Mouse (Mus musculus) heart, postnatal 0 days (tissue): ENCODE data around the gene Cdhr2. TPM values are rescaled to one million over a fixed set of nuclear protein-coding genes. Genes with fewer than 3 reads are reported as not detected.

Source experiments
- ATAC-seq: fragments of 200-750 bp; cut with Nextera tagmentation; 2 replicates; pipeline ENCODE4 v1.8.0; 2017; ENCODE audit warnings: low read depth, moderate number of reproducible peaks, moderate library complexity; ENCODE audit not compliant: insufficient read depth
- DNase-seq: peaks from one replicate; pipeline ENCODE4 v3.0.0-alpha.2; 2016; ENCODE audit warnings: low spot score
- H3K27ac ChIP-seq: fragments of 300-500 bp; sonication (generic); 2 replicates; pipeline ENCODE4 v1.5.1; 2014; ENCODE audit warnings: low read depth, mild to moderate bottlenecking
- H3K27me3 ChIP-seq: fragments of 300-500 bp; sonication (generic); 2 replicates; pipeline ENCODE4 v1.6.1; 2014; ENCODE audit warnings: low read length, mixed read lengths; ENCODE audit not compliant: control insufficient read depth, insufficient read depth
- H3K36me3 ChIP-seq: fragments of 300-500 bp; sonication (generic); replicated peaks from 2 replicates; pipeline ENCODE4 v1.6.1; 2014; ENCODE audit warnings: low read length, mixed read lengths; ENCODE audit not compliant: control insufficient read depth, insufficient read depth
- H3K4me1 ChIP-seq: fragments of 300-500 bp; sonication (generic); 2 replicates; pipeline ENCODE4 v1.6.1; 2014; ENCODE audit warnings: antibody characterized with exemption; ENCODE audit not compliant: control insufficient read depth, insufficient read depth
- H3K4me2 ChIP-seq: fragments of 300-500 bp; sonication (generic); 2 replicates; pipeline ENCODE4 v1.6.1; 2014; ENCODE audit warnings: low read depth, mild to moderate bottlenecking, low read length, moderate library complexity
- H3K4me3 ChIP-seq: fragments of 300-500 bp; sonication (generic); 2 replicates; pipeline ENCODE4 v1.5.1; 2014; ENCODE audit warnings: low read depth, low read length
- H3K9ac ChIP-seq: fragments of 300-500 bp; sonication (generic); replicated peaks from 2 replicates; pipeline ENCODE4 v1.6.1; 2014; ENCODE audit warnings: low read depth, low read length, mixed read lengths
- H3K9me3 ChIP-seq: fragments of 300-500 bp; sonication (generic); replicated peaks from 2 replicates; pipeline ENCODE4 v1.6.1; 2016; ENCODE audit warnings: low read length; ENCODE audit not compliant: control insufficient read depth
- CTCF ChIP-seq: IDR thresholded peaks from 2 replicates; pipeline ENCODE4 v1.5.1; 2016; ENCODE audit warnings: antibody characterized with exemption, control low read depth, low read depth
- EP300 ChIP-seq: IDR thresholded peaks from 2 replicates; pipeline ENCODE4 v1.6.1; 2016; ENCODE audit warnings: antibody characterized with exemption, low read depth
- WGBS: fragments of 180-500 bp; shearing (Covaris S2); extraction: QIAGEN DNeasy Blood & Tissue Kit; methylation state at CpG from one replicate; pipeline ENCODE4 v1.1.7; 2014; 5-methylcytosine and 5-hydroxymethylcytosine counted together
- polyA plus RNA-seq: library from polyadenylated mRNA; unstranded; fragments of >200 nt; fragmentation: Nextera tagmentation; extraction: Ambion mirVana; gene quantifications from 2 replicates; pipeline ENCODE4 v1.2.1, GENCODE M21; 2015
- total RNA-seq: library from RNA; depleted of rRNA; stranded (reverse); fragments of >200 nt; gene quantifications from 2 replicates; pipeline ENCODE4 v1.2.3, GENCODE M21; 2014; ENCODE audit warnings: low replicate concordance

The Cdhr2 gene
- total and polyA plus RNA-seq, 2 experiments from 2014 or later: 0.04 TPM; not detected in 1

DNA sequence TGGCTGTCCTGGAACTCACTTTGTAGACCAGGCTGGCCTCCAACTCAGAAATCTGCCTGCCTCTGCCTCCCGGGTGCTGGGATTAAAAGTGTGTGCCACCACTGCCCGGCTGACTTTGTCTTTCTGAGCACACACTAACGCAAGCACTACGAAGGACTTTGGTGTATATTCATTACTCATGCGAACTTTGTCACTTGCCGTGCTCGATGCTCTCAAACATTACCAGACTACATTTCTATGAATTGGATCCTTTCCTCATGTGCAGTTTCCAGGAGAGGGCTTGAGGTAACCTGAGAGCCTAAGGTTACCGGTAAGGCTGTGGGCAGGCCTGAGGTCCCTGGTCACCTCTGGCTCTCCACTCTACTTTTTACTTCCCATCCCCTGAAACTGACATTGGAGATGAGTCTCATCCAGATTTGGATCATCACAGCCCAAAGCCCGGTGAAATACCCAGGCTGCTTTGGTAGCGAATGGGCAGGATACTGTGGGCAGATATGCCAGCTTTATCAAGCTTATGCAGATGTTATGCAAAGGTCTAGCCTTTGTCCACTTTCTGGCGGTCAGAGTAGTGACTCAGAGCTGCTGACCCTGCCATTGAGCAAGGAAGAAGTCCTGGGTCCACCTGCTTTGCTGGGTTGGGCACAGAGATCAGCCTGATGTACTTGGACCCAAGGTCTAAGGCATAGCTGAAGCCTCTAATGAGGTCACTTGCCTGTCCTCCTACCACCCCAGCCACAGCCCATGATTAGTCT lies 5.6 kb upstream of the Cdhr2 start:
- Histone ChIP-seq H3K36me3 (no peaks in the 10 kb centered on the region), H3K27me3 (no peaks in the 10 kb centered on the region), H3K9me3 (no peaks in the 10 kb centered on the region), H3K4me3 (no peak overlapping the region), H3K27ac (no peak overlapping the region), H3K4me2 (no peak overlapping the region), H3K9ac (no peak overlapping the region), H3K4me1 (peaks cover 21% of the 10 kb centered on the region)
- DNase-seq (no peak), ATAC-seq (no peak)
- WGBS: 83% methylated on average over 11 of the region's 11 CpGs
- TF ChIP-seq CTCF (no peak), EP300 (no peak)

GRCm38 (mm10) chr13:54702507-54702906 lies 1.2 kb downstream of the Cdhr2 start:
- Histone ChIP-seq H3K4me2 (no peak overlapping the region), H3K36me3 (no peaks in the 10 kb centered on the region), H3K9me3 (no peaks in the 10 kb centered on the region), H3K27ac (no peak overlapping the region), H3K4me3 (no peak overlapping the region), H3K27me3 (0 out of 2 replicates have a peak, but pooled peaks cover 2% of the 10 kb centered on the region), H3K4me1 (no peaks in the 10 kb centered on the region), H3K9ac (no peak overlapping the region)
- 57% methylated on average over 7 of the region's 7 CpGs for WGBS
- DNase-seq (no peak), ATAC-seq (no peak)
- TF ChIP-seq EP300 (no peak), CTCF (no peak)

GRCm38 (mm10) chr13:54704890-54705289 lies 3.6 kb downstream of the Cdhr2 start:
- Histone ChIP-seq H3K4me2 (no peak overlapping the region), H3K36me3 (no peaks in the 10 kb centered on the region), H3K4me3 (no peak overlapping the region), H3K9me3 (no peaks in the 10 kb centered on the region), H3K27ac (no peak overlapping the region), H3K27me3 (0 out of 2 replicates have a peak, but pooled peaks cover 2% of the 10 kb centered on the region), H3K4me1 (no peaks in the 10 kb centered on the region), H3K9ac (no peak overlapping the region)
- ATAC-seq (no peak), DNase-seq (no peak)
- WGBS: 45% methylated on average over 6 of the region's 6 CpGs
- no peak for TF ChIP-seq CTCF
- TF ChIP-seq EP300: no peak

- TF ChIP-seq EP300: no peak
- TF ChIP-seq CTCF: no peak
- H3K9ac ChIP-seq: no peak overlapping the region
- no peaks in the 10 kb centered on the region for H3K9me3 ChIP-seq
- ATAC-seq: no peak
- H3K4me1 ChIP-seq: no peaks in the 10 kb centered on the region
- 65% methylated on average over 3 of the region's 3 CpGs for WGBS
- no peak for DNase-seq
- H3K4me3 ChIP-seq: no peak overlapping the region
- no peak overlapping the region for H3K27ac ChIP-seq
- H3K27me3 ChIP-seq: no peaks in the 10 kb centered on the region
- H3K4me2 ChIP-seq: no peak overlapping the region
- no peaks in the 10 kb centered on the region for H3K36me3 ChIP-seq
Observed at GRCm38 (mm10) chr13:54710866-54711265, 9.6 kb downstream of the Cdhr2 start.

GRCm38 (mm10) chr13:54714393-54714792 lies 13.1 kb downstream of the Cdhr2 start:
- DNase-seq (no peak), ATAC-seq (no peak)
- 42% methylated on average over 4 of the region's 4 CpGs for WGBS
- Histone ChIP-seq H3K4me3 (no peak overlapping the region), H3K4me2 (no peak overlapping the region), H3K4me1 (no peaks in the 10 kb centered on the region), H3K36me3 (no peaks in the 10 kb centered on the region), H3K9ac (no peak overlapping the region), H3K27ac (no peak overlapping the region), H3K9me3 (no peaks in the 10 kb centered on the region), H3K27me3 (no peaks in the 10 kb centered on the region)
- no peak for TF ChIP-seq CTCF
- no peak for TF ChIP-seq EP300

GRCm38 (mm10) chr13:54714996-54715395 lies 13.7 kb downstream of the Cdhr2 start:
- ATAC-seq: no peak

More at GRCm38 (mm10) chr13:54714996-54715395, 13.7 kb downstream of the Cdhr2 start:
- Histone ChIP-seq H3K27me3 (no peaks in the 10 kb centered on the region), H3K4me3 (no peak overlapping the region), H3K4me1 (no peaks in the 10 kb centered on the region), H3K36me3 (no peaks in the 10 kb centered on the region), H3K4me2 (no peak overlapping the region), H3K27ac (no peak overlapping the region), H3K9me3 (no peaks in the 10 kb centered on the region), H3K9ac (no peak overlapping the region)
- WGBS: 59% methylated on average over 10 of the region's 10 CpGs
- DNase-seq: no peak
- TF ChIP-seq EP300 (no peak), CTCF (no peak)
